Mouse (Mus musculus): ENCODE results near the gene Dzank1.

- TF ChIP-seq POLR2A (IDR thresholded peaks at IDR 0.05; ENCODE audit: borderline replicate concordance, extremely low read depth, insufficient read depth, insufficient read length, poor library complexity, severe bottlenecking): no peak
- no peak for TF ChIP-seq CTCF (IDR thresholded peaks at IDR 0.05; ENCODE audit: borderline replicate concordance, extremely low read depth, insufficient read depth, insufficient read length)
Observed at GRCm38 (mm10) chr2:144428659-144429058, 98.6 kb downstream of the Dzank1 start.
